8 mouse cellular contexts compared by ENCODE assay signal in the genomic region with DNA sequence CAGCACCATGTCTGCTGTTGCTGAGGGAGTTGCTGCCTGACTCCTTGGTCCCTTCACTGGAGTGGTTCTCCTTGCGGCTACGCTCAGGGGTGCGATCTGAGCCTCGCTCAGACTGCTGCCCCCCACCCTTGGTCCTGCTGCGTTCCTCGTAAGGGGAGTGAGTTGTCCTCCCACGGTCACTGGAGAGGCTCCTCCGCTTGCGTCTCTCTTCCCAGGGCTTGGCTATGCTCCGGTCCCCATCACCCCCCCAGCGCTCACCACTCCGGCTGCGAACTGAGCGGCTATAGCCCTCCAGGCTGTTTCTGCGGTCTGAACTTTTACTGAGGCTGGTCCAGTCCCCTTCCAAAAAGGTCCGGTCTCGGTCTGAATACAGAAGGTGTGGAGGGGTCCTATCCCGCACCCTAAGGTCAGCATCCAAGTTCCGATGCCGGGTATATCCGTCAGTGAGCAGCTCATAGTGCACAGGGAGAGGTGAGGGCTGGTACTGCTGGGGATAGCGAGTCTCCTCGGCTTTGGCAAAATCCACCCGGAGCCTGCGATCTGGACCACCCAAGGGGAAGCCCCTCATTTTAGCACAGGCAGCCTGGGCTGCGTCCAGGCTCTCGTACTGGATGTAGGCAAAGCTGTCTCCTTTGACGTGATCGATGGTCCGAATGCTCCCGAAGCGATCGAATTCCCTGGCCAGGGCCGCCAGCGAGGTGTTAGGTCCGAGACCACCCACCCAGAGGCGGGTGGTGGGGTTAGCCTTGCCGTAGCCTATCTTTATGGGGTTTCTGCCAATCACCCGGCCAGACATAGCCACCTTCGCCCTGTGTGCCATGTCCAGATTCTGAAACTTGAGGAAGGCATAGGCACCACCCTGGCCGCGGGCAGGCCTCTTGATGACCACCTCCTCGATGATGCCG. TPM values are rescaled to one million over a fixed set of nuclear protein-coding genes. Genes with fewer than 3 reads are reported as not detected.
A peak's percentile ranks its signal among the peaks of the same experiment; 100 is the strongest.
DNase-seq lines count a peak whose midpoint lies in the region; ATAC-seq and TF ChIP-seq lines count a peak whose summit lies in the region.

No protein-coding gene starts in this region.

- no peaks in the 10 kb centered on the region for H3K27me3 ChIP-seq in liver, postnatal 0 days (ENCODE audit: insufficient read depth, low read length)

- peaks cover 40% of the 10 kb centered on the region for H3K4me1 ChIP-seq in liver, postnatal 0 days (ENCODE audit: insufficient read depth)

- H3K9me3 ChIP-seq in liver, postnatal 0 days (ENCODE audit: low read length), result no peaks in the 10 kb centered on the region

- DNase-seq in cerebellum, adult 11 months, result peak; percentile 29
- no peak for DNase-seq in cerebellum, adult 8-10 months
- DNase-seq in right cerebral cortex, postnatal 4 days, result peak; percentile 32
- DNase-seq in right cerebral cortex, postnatal 36 days (ENCODE audit: low spot score in 2 of 2), result no peak
- peak; percentile 26 for DNase-seq in heart, postnatal 4 days
- peak; percentile 21 for DNase-seq in liver, postnatal 0 days
- DNase-seq in left cerebral cortex, adult 9 months (ENCODE audit: low spot score in 2 of 2), result no peak

- H3K36me3 ChIP-seq in liver, postnatal 0 days (replicated peaks; ENCODE audit: insufficient read depth, low read length), result peaks cover 39% of the 10 kb centered on the region

- TF ChIP-seq CTCF in liver, postnatal 0 days (IDR thresholded peaks at IDR 0.05; ENCODE audit: low read depth), result no peak

- no peak overlapping the region for H3K27ac ChIP-seq in liver, postnatal 0 days (ENCODE audit: low read depth)

- H3K9ac ChIP-seq in liver, postnatal 0 days (replicated peaks), result peak overlapping the region; percentile 93

- H3K4me2 ChIP-seq in liver, postnatal 0 days (ENCODE audit: low read depth, low read length), result peak overlapping the region; percentile 98

- ATAC-seq in liver, postnatal 0 days, result no peak
- ATAC-seq in granulocyte monocyte progenitor cell, adult 5-6 weeks (replicated peaks; ENCODE audit: poor library complexity, severe bottlenecking), result no peak

- H3K4me3 ChIP-seq in liver, postnatal 0 days (ENCODE audit: low read depth, low read length), result peak overlapping the region; percentile 94

- WGBS in liver, postnatal 0 days (ENCODE audit: insufficient replicate concordance), result 52% methylated on average over 44 of the region's 44 CpGs

- no peak for TF ChIP-seq EP300 in liver, postnatal 0 days (IDR thresholded peaks at IDR 0.05; ENCODE audit: low read depth)

RNA-seq across cellular contexts. Expression of a gene that starts 2.0 kb away (rescaled TPM):
- total RNA-seq in heart, postnatal 4 days (2021), result 10 to 100 TPM; 21.6 to 26.1 TPM
- 1.4 and 2.2 TPM in 2 replicates for polyA plus RNA-seq in liver, postnatal 0 days (2015; fragmentation: Nextera tagmentation; extraction: Ambion mirVana)
- 19.3 and 30.3 TPM in 2 replicates for total RNA-seq in granulocyte monocyte progenitor cell, adult 5-6 weeks (2014; fragmentation: Nextera tagmentation)
- 23.2 and 48.3 TPM in 2 replicates for total RNA-seq in granulocyte monocyte progenitor cell, adult 5-6 weeks (2017)

RNA-seq across cellular contexts. Expression of a gene that starts 6.5 kb away (rescaled TPM):
- 100 to 1,000 TPM; 137 to 160 TPM for total RNA-seq in heart, postnatal 4 days (2021)
- polyA plus RNA-seq in liver, postnatal 0 days (2015; fragmentation: Nextera tagmentation; extraction: Ambion mirVana), result 104 and 139 TPM in 2 replicates
- total RNA-seq in granulocyte monocyte progenitor cell, adult 5-6 weeks (2014; fragmentation: Nextera tagmentation), result 393 and 480 TPM in 2 replicates
- 457 and 526 TPM in 2 replicates for total RNA-seq in granulocyte monocyte progenitor cell, adult 5-6 weeks (2017)

Comparison
In these comparisons a context has a peak if more than half of its experiments do, and no peak if none do; other contexts are left out.
1. DNase-seq: peak in cerebellum, adult 11 months (single experiment), right cerebral cortex, postnatal 4 days (single experiment), heart, postnatal 4 days (single experiment) and liver, postnatal 0 days (single experiment); none in cerebellum, adult 8-10 months (single experiment), right cerebral cortex, postnatal 36 days (0 of 2) and left cerebral cortex, adult 9 months (0 of 2).